Mouse (Mus musculus): ENCODE data around the gene Gp2.

The Gp2 gene

GRCm38 (mm10) chr7:119459185-119459584 is at the start of gene Gp2:
TSS of gene Gp2 (minus strand) at chr7:119459285.
- DNase-seq (ENCODE audit: low spot score): no peak

DNA sequence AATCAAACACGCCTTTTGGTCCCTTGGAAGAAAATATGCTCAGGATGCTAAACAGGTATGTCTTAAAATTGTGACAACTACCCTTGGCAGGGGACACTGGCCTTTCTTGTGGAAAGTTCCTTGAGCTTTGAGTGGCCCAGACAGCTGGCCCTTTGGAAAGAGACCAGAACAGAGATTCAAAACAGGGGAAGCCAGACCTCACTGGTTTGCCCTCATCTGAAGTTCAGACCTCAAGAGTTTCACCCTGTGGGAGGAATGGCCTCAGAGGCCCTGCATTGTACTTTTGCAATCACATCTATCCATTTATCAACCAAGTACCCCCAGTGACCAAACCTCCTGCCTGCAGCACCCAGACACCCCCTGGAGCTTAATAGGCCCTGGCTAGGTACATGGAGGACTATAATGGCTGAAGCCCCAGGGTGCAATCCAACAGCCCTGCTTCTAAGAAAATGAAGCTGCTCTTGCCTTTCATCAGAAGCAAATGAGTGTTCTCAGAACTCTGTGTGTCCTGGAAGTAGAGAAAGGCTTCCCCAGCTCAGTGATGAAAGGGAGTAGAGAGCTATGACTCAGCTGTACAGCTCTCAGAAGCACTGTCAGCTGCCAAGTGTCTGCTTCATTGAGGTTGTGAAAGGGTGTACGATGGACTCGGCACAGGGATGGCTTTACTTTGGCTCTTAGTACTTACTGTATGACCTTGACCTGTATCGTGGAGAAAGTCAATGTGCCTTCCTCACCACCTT is 31.1 kb upstream of the Gp2 start:
- no peak for DNase-seq (ENCODE audit: low spot score)

GRCm38 (mm10) chr7:119486683-119487082 is 27.6 kb upstream of the Gp2 start:
- DNase-seq (ENCODE audit: low spot score): no peak

DNA sequence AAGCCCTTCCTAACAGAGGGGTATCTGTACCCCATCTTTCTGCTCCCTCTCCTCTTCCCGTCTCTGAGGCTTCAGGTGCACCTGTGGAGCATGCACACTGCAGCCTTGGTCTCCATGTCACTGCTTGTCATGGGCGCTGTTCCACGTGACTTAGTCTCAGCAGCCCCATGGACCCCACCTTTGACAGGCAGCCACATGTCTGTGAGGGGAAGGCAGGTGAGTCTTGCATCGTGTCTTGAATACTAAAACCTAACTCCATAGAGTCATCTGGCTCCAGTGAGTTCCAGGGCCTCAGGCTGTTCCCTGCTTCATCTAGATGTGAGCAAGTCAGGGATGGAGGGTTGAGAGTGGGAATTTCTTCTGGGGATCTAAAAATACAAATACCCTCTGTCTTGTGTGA is 25.1 kb upstream of the Gp2 start:
- DNase-seq (ENCODE audit: low spot score): no peak

- DNase-seq (ENCODE audit: low spot score): no peak
These were observed 20.2 kb upstream of the Gp2 start, which contains the start of gene Umod for GRCm38 (mm10) chr7:119479256-119479655. TSS of gene Umod (minus strand) at chr7:119479282.

DNA sequence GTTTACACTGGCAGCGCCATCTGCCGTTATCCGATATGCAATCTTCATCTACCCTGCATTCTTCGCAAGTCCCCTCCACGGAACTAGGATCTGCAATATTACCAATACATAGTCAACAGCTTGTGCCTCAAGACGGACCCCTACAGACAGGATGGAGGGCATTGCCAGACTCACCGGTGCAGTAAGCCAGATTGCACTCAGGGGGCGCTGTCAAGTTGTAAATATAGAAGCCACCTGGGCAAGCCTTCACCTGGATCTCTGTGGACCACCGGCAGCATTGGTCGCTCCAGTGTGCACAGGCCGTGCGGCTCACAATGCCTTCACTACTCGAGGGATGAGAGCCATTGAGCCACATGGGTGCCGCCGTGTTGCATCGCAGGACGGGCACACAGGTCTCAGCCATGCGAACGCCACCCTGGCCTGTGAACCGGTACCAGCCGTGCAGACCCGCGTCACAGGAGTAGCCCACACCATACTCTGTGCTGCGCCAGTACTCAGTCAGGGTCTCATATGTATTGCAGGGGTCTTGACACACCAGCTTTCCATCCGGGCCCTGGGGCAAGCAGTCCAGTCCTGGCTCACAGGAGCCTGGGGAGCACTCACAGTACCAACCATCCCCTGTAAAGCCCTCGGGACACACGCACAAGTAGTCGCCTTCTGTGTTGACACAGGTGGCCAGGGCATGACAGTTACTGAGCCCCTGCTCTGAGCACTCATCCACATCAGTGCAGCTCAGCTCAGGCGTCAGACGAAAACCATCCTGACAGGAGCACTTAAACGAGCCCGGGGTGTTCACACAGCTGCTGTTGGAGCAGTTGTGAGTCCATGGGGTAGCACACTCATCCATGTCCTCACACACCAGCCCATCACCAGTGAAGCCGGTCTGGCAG is 17.7 kb upstream of the Gp2 start:
- DNase-seq (ENCODE audit: low spot score): no peak

DNA sequence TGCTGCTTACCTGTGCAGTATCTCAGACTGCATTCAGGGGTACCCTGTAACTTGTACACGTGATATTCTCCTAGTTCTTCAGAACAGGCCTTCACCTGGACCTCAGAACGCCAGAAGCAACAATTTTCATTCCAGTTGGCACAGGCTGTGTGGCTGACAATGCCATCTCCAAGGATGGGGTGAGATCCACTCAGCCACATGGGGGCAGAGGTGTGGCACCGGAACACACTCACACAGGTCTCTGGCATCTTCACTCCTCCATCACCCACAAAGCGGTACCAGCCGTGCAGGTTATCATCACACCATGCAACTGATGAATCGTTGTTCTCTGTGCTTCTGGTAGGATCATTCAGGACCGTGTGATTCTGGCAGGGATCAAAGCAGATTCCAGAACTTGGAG is 4.9 kb downstream of the Gp2 start:
- no peak for DNase-seq (ENCODE audit: low spot score)

DNA sequence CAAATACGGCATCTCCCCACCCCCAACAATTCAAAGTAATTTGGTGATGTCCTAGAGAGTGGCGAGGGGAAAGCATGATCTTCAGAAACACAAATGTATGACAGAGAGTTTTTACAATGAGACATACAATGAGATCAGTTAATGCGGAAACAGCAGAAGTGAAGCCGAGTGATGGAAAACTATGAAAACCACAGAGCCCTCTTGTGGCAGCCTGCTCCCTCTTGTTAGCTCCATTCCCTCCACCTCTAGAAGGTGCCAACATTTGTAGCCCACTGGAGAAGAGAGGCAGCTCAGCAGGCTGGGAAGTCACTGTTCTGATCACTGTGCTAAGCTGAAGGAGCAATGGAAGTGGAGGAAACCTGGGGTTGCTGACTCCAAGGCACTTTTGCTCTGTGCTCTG is 15.2 kb downstream of the Gp2 start:
- DNase-seq (ENCODE audit: low spot score): no peak

DNA sequence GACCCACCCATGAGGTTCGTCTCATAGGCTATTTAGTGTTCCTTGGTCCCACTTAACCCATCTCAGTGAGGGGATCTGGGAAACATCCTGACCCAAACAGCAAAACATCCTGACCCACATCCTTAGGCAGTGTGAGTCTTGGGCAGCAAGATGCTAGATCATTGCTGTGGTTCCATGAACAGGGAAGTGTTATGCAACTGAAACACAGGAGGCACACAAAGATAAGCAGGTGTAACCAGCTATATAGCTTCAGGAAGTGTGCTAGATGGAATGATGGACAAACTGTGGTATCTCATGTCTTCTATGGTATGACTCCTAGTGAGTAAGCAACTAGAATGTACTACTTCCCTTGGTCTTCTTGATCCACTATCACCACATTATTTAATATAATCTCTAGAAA is 17.1 kb downstream of the Gp2 start:
- DNase-seq (ENCODE audit: low spot score): no peak

GRCm38 (mm10) chr7:119427180-119427616 is 31.9 kb downstream of the Gp2 start:
- peak; percentile 2 for DNase-seq (ENCODE audit: low spot score)

GRCm38 (mm10) chr7:119420730-119421129 is 38.4 kb downstream of the Gp2 start:
- no peak for DNase-seq (ENCODE audit: low spot score)

DNA sequence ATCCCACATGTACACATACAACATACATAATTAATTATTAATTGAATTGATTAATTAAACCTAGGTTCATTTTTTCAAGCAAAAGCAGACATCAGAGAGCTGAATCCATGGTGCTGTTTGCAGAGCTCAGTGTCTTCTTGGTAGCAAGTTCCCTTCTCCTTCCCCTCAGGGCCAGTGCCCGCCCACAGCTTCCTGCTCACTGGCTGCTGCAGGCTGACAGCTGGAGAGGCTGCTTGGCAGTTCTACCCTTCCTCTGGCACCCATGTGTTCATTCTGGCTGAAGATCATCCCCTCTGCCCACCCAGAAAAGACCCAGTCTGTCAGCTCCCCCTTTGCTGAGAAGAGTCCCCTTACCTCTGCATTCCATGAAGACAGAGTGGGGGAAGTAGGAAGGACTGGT is 40.6 kb downstream of the Gp2 start:
- DNase-seq (ENCODE audit: low spot score): no peak

- no peak for DNase-seq (ENCODE audit: low spot score)
These were observed 64.9 kb downstream of the Gp2 start for GRCm38 (mm10) chr7:119394050-119394732.
